Mouse (Mus musculus) B cell, adult 2 months (primary cell): ENCODE results near the gene Itgbl1.
"Not testable (repeated sequence)": the region's sequence is repeated elsewhere in the genome, so short reads cannot be mapped to it uniquely, and the experiment has no call there.

Experiments
- DNase-seq, 2 experiments: peaks; one replicate each; pipeline ENCODE4 v3.0.0; 2022

Gene Itgbl1

GRCm38 (mm10) chr14:123659921-123660385, at the start of gene Itgbl1:
TSS of gene Itgbl1 (plus strand) at chr14:123659971.
- DNase-seq, result no peak

GRCm38 (mm10) chr14:123622969-123623368, 36.8 kb upstream of the Itgbl1 start:
- DNase-seq, result no peak

DNA sequence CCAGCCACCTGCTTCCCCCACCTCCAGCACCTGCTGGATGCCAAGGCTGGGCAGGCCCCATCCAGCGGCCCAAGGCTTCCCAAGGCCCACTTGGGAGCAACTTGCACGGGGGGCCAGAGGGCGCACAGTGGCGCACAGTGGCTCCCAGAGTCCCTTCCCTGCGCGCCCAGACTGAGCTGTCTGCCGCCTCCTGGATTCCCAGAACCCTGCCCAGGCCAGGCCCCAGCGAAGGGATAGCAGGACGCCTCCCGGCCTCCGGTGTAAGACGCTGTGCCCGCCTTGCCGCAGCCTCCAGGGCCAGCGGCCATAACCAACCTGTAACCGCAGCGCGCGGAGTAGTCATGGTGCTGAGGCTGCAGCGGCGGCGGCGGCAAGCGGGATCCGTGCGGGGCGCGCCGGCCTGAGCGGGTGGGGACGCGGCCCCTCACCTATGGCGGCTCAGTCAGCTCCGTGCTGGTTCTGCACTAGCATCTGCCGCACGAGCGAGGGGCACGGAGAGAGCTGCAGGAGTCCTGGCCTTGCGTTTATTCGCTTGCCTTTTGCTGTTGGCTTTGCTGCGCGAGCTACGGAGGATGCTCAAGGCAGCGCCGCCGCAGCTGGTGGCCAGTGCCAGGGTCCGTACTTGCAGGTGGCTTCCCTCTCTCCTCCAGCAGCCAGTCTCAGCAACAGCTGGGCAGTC, 33.1 kb upstream of the Itgbl1 start, which contains the start of gene Nalcn:
Gene Nalcn, minus strand, starts transcription at position 644 of the 679 bp plus-strand sequence.
- no peak for DNase-seq

GRCm38 (mm10) chr14:123627180-123627562, 32.6 kb upstream of the Itgbl1 start:
- DNase-seq, result no peak

GRCm38 (mm10) chr14:123661091-123661491, 1.3 kb downstream of the Itgbl1 start:
- no peak for DNase-seq

- DNase-seq, result no peak
Measured at GRCm38 (mm10) chr14:123662386-123662785, 2.6 kb downstream of the Itgbl1 start.

GRCm38 (mm10) chr14:123663206-123663605, 3.4 kb downstream of the Itgbl1 start:
- DNase-seq, result no peak

- no peak for DNase-seq
Measured at GRCm38 (mm10) chr14:123664451-123664850, 4.7 kb downstream of the Itgbl1 start.

DNA sequence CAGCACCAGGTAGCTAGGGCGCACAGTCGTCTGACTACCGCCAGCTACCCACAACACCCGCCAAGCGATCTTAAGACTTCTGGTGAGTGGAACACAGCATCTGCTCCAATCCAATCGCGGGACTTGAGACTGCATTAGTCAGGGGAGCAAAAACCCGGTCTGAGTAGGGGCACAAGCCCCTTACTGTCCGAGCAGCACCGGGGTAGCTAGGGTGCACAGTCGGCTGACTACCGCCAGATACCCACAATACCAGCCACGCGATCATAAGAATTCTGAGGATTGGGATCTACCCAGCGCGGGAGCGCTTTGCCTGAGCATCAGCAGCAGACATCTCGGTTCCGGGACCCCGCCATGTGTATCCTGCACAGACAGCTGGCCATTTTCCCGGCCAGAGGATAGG, 11.3 kb downstream of the Itgbl1 start:
- not testable (repeated sequence) for DNase-seq

DNA sequence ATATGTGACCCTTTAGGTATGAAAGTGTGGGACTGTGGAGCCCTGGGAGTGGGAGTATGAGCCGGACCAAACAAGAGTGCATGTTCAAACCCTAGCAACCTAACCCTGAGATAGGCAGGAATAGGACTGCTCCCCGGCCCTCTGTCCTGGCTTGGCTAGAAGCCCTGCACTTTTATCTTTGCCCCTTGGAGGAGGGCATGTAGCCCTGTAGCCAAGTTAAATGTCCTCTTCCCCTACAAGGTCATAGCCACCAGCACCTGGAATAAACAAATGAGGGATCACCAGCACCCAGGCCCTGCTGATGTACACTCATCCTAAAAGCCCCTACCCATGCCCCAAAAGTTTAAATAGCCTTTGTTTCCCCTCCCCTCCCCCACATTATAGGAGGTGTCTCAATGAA, 18.3 kb downstream of the Itgbl1 start:
- DNase-seq, result no peak

- DNase-seq, result no peak
Measured at GRCm38 (mm10) chr14:123714751-123715150, 55.0 kb downstream of the Itgbl1 start.

DNA sequence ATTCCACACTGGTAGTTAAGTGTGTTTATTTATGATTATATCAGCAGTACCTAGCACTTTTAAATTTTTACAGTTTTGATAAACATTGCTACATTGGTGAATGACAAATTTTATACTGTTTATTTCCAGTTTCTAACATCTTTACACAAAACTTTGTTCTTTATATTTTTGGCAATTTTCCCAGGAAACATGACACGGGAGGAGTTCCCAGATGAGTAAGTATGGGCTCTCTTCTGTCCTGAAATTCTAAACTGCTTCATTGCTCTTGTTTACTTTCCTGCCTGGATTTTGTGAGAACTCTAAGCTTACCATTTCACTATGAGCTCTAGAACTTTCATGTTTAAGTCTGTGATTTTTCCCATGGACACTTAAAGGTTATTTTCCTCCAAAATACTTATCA, 82.3 kb downstream of the Itgbl1 start:
- no peak for DNase-seq

DNA sequence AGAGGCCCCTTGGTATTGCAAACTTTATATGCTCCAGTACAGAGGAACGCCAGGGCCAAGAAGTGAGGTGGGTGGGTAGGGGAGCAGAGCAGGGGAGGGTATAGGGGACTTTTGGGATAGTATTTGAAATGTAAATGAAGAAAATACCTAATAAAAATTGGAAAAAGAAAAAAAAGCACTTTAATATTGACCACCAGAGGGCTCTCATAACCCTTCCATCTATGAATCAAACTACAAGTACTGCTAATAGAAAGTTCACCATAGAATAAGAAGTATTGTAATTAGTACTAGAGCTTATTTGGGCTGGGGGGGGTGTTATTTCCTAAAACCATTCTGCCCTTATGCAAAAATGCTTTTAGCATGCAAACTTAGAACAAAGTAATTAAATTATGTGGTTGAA, 91.2 kb downstream of the Itgbl1 start:
- DNase-seq, result no peak

- no peak for DNase-seq
Measured at GRCm38 (mm10) chr14:123759534-123759933, 99.8 kb downstream of the Itgbl1 start.

DNA sequence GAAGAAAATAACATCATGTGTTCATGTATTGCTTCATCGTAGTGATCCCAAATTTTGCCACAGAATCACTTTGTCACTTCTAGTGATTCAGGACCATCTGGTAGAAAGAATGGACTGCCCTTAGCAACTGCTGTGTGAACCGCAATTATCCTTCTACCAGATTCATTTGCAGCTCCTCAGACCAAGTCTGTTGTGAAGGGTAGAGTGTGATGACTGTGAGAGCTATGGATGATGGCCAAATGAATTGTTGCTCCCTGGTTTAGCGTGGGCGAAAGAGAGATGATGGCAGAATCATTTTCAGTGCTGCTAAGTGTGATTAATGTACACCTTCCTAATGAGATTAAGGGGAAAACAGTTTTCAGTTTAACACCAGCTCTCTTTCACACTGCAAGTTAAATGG, 100.3 kb downstream of the Itgbl1 start:
- DNase-seq, result no peak

- no peak for DNase-seq
Measured at GRCm38 (mm10) chr14:123801744-123802143, 142.0 kb downstream of the Itgbl1 start.

DNA sequence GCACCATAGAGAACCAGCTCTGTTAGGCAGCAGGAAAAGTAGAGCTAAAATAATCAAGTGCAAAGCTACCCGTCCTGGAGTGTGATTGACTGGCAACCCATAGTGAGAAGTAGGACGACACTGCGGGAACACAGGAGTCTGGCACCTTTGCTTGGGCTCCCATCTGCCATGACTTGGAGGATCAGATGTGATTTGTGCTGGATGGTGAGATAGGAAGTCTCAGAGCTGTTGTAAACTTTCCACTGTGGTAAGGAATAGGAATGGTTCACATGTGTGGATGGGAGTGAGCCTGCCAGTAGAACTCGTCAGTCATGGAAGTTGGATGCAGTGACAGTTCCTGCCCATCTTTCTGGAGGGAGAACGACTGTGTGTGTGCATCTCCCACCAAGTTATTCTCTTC, 177.9 kb downstream of the Itgbl1 start:
- DNase-seq, result no peak

- no peak for DNase-seq
Measured at GRCm38 (mm10) chr14:123843675-123844425, 184.1 kb downstream of the Itgbl1 start.

DNA sequence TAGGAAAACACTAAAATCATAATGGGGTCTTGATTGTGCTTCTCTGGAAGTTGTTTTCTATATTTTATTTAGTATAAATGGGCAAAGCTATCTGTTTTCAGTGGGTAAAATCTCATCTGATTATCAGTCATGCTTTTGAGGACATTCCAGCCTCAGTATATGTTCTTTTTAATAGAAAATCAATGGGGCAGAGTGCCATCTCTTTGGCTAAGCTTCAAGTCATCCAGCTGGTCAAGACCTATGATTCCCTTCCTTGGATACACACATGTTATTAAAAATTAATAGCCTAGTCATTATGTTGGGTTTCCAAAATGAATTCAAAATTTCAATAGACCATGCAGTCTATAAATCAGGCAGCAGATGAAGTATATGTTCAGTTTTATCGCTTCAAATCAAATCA, 204.8 kb downstream of the Itgbl1 start:
- DNase-seq, result no peak

GRCm38 (mm10) chr14:123865779-123866726, 206.3 kb downstream of the Itgbl1 start:
- no peak for DNase-seq

DNA sequence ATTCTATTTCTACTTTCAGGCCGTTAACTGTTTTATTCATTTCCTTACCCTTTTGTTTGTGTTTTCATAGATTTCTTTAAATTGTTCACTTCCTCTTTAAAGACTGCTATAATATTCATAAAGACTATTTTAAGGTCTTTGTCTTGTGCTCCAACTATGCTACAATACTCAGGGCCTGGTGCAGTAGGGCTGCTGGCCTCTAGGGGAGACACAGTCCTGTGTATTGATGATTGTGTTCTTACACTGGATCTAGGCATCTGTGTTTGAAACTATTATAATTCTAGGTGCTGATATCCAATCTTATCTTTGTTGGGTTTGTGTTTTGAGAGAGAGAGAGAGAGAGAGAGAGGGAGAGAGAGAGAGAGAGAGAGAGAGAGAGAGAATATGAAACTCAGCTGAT, 268.1 kb downstream of the Itgbl1 start:
- DNase-seq, result no peak

DNA sequence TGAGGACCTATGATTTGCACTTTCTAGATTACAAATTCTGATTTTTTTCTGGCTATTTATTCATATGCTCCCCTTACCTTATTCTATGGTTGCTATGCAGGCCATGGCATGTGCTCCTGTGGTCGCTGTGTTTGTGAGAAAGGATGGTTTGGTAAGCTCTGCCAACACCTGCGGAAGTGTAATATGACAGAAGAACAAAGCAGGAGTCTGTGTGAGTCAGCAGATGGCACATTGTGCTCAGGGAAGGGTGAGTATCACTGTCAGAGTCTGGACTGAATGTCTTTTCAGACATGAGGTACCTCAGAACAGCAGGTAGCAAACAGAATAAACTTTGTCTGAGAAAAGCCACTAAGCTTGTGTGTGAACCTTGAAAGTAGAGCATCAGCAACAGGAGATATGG, 306.8 kb downstream of the Itgbl1 start:
- no peak for DNase-seq

DNA sequence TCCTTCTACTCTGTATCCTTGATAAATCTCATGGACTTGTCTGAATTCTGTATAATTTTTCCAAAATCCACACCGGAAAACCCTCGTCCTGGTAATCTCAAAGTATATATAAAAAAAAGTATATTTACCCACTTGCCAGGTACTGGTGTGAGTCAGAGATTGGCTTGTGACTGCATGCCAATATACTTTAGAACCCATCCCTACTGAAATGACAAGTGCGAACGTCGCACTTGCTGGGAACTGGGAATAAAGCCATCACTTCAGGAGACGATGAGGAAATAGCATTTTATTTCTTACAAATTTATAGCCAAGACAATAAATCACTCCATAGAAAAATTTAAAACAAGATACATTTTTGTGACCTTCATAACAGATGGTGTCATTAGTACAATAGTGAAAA, 308.2 kb downstream of the Itgbl1 start:
- DNase-seq, result no peak
